Mouse (Mus musculus) embryo, embryonic 11 days (tissue): ENCODE measurements around the gene Sppl2a.
"Not testable (repeated sequence)": the region's sequence is repeated elsewhere in the genome, so short reads cannot be mapped to it uniquely, and the experiment has no call there.

Source experiments
- DNase-seq: peaks from one replicate; pipeline ENCODE4 v3.0.0-alpha.2; 2015

Gene Sppl2a

DNA sequence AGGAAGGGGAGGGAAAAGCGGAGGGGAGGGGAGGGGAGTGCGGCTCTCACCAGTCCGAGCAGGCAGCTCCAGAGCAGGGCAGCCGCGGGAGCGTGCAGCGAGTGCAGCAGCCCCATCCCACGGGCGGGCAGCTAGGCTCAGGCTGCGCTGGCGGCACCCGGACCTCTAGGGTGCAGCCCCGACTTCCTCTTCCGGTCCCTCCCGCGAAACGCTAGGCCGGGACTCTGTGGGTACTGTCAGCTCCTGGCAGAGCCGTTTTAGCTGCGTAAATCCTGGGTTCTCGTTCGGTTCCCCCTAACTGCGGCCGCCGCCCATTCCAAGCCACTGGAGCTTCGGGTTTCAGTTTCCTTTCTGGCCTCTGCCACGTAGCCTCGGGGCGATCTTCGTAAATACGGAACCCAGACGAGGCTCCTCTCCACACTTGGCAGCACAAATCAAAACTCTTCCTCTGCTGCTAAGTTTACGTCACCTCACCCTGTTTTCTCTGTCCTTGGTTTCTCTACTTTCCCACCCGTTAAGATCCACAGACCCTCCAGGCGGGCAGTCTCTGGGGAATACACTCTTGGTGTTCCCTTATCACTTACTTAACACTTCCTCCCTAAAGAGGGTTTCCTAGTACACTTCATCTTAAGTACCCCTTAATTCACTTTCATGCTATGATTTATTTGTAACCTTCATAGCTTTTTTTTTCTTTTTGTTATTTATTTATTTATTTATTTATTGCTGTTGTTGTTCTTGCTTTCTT, at the start of gene Sppl2a:
TSS of gene Sppl2a (minus strand) at position 339 of the 745 bp plus-strand sequence.
- peak; percentile 96 for DNase-seq

DNA sequence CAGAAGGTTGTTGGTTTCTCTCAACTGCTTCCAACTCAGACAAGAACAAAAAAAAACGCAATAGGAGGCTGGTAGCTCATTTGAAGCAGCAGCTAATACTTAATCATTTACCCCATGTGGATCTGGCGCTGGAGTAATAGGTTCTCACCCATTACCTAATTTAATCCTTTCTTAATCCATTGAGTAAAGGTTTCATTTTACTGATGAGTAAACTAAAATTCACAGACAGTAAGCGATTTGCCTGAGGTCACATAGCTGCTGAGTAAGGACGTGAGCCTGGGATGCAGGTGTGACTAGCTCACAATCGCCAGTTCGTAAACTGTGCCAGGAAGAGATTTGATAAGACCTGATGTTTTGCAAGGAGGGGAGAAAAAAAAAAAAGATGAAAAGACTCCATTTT, 44.4 kb upstream of the Sppl2a start:
- DNase-seq = no peak

DNA sequence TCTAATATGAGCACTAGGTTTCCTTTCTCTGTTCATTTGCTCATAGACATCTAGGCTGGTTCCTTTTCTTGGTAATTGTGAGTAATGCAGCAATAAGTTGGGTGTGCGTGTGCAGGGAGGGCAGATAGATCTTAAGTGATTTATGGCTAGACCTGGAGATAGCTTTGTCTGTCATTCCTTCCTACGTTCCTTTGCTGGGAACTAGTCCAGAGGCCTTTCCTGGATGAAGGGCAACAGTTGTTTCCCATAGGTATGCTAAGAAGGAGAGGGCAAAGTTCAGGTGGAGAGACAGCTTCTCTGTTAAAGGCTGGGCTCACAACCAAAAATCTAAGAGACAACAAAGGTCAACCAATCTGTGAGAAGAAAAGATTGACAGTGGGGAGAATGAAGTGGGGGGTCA, 28.7 kb upstream of the Sppl2a start:
- DNase-seq = no peak

DNA sequence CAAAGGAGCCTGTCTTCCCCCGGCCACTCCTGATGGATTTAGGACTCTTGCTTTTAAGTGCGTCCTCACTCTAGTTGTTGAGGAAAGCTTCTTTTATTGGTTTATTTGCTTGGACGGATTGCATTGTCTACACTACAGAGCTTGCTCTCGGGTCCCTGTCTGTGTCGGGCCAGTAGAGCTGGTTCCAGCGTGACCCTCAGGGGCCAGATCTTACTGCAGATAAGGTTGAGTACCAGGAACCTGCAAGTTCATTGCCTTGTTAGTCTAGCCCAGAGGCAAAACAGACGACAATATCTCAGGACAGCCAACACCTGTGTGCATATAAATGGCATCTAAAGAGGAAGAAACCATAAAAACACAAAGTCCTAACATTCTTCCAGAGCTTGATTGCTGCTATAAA, 22.6 kb upstream of the Sppl2a start:
- DNase-seq = no peak

DNA sequence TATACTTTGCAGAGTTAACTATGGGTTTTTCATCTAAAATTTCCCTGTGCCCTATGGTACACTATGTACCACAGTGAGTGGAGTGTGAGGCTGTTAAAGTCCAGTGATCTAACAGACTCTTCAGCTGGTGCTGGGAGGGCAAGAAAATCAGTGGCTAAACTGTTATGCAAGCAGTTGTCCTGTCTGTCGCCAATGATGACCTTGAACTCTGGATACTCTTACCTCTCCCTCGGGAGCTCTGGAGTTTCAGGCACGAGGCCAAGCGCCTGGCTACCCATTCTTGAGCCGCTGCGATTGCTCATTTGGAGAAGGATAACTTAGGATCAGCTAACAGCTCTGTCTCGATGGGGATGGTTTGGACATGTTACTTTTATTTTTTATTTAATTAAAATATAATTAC, 18.1 kb upstream of the Sppl2a start:
- DNase-seq = peak; percentile 20

DNA sequence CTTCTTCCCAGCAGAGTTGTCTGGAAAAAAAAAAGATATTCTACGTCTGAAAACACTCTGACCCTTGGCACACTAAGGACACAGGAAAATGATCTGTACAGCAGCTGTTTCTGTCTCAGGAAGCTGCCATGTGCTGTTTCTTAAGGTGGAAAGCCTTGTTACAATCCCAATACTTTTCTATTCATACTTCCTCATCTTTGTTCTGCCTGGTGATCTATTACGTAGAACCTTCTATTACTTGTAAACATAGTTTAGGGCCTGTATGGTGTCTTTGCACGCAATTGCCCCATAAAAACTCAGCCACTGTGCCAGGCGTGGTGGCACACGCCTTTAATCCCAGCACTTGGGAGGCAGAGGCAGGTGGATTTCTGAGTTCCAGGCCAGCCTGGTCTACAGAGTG, 17.4 kb upstream of the Sppl2a start:
- no peak for DNase-seq

DNA sequence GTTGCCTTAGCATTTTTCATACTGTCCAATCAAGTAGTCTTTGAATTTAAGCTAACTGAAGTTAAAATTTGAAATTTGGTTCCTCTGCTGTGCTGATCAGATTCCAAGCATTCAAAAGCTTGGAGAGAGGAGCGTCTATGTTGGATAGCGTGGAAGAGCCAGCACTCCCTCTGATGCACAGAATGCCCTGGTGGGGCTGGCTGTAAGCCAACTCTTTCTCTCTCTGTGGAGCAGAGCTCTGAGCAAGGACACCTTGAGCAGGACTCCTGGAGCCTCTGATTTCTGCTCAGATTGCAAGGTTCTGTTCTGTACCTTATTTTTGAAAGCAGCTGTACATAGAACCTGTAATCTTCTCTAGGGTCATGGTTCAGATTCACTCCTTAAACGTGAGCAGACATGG, 16.8 kb upstream of the Sppl2a start:
- no peak for DNase-seq

DNA sequence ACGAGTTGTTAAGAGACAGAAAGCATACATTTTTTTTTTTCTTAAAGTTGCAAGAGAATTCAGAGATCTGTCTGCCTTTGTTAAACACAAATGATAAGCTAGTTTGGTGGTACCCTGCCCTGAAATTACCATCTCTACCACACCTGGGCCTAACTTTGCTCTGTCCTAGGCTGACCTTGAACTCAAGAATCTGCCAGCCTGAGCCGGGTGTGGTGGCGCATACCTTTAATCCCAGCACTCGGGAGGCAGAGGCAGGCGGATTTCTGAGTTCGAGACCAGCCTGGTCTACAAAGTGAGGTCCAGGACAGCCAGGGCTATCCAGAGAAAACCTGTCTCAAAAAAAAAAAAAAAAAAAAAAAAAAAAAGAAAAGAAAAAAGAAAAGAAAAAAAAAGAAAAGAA, 16.3 kb upstream of the Sppl2a start:
- not testable (repeated sequence) for DNase-seq

DNA sequence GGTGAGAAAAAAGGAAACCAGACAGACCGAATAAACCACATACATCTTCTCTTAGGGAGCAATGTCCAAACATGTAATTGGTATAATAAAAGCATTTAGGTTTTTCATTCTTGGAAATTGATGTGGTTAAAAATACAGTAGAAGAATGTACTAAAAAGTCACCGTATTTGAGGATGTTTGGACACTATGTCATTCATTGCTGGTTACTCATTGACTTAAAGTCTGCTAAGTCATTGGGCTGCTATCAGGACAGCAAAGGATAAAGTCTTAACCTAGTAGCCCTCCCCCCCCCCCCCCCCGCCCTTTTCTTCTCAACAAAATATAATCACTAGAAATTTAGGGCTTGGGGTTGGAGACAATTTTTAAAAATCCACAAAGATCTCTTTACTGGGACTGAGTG, 15.2 kb upstream of the Sppl2a start:
- DNase-seq = no peak

DNA sequence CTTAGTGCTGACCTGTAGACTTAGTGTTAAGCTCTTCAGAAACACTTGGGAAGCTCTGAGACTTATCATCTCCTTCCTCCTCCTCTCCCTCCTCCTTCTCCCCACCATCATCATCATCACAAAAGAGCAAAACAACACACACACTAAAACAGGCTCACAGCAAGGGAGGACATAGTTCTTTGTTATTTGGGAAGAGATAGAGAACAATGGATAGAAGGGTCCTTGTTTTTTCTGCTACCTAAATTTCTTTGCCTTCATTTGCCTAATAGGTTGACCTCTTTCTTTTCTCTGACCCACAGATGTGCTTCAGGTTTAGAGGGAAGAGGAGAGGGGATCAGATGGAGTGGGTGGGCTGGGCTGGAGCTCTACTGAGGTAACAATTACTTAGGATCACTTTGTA, 14.6 kb upstream of the Sppl2a start:
- no peak for DNase-seq

DNA sequence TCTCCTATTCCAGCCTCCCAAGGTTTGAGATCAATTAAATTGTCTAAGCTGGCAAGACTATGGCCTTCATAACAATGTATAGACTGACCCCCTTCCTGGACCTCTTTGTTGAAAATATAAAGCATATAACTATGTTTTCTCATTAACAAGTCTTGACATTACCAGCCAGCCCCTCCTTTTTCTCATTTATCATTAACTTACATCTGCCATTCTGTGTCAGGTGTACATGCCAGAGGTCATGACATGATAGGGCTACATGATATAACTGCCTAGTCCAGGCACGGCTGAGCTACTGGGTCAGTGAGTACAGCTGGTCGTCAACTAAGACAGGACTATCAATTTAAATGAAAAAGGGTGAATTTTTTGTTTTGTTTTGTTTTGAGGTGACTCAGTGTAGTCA, 10.2 kb upstream of the Sppl2a start:
- DNase-seq = no peak

DNA sequence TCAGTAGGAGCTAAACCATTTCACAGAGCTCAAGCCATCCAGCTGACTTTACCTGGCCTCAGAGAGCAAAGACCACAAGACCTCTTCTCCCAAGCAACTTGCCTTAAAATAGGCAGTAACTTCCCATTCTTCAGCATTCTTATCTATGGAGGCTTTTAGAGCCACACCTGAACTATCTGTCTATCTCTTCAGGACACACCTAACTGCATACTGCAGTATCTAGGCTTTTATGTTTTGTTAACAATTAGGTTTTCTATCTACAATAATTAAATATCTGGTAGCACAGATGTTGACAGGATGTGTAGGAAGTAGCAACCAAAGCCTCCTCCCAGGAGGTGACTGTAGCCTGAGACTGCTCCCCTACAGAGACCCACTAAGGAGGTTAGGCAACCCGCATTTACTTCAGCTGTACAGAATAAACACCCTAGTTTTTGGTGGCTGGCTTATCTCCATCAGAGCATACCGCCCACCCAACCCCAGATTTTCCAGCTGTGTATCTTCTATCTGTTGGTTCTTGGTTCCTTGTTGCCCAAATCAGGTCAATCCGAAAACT, 7.4 kb upstream of the Sppl2a start:
- no peak for DNase-seq

DNA sequence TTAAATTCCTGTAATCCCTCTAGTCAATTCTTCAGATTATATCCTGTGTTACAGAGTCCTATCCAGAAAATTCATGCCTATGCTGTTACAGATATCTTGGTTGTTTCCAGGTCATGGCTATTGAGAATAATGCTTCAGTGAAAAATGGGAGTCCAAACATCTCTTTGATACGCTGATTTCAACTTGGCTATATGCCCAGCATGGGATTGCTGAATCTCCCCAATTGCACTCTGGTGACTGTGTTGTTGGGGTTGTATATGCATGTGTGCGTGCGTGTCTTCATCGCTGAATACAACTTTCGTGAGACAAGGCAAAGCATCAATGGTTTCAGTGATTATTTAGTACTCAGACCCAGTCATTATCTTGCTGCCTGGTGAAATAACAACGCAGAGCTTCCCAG, 5.0 kb upstream of the Sppl2a start:
- DNase-seq = no peak

DNA sequence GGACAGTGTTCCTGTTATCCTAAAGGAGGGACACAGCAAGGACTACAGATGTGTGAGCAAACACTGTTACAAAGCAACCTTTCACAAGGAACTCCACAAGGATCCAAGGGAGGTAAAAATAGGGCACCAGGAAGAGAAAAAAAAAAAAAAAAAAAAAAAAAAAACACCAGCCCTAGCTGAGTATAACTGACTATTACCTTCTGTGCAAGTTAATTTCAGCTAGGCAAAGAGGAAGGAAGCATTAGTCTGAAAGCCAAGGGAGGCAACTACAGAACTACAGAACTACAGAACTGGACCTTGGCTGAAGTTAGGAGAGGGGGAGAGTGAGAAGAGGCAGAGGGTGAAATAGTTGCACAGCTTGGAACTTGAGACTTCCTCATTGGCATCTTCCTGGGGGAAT, 886 bp upstream of the Sppl2a start:
- no peak for DNase-seq

DNA sequence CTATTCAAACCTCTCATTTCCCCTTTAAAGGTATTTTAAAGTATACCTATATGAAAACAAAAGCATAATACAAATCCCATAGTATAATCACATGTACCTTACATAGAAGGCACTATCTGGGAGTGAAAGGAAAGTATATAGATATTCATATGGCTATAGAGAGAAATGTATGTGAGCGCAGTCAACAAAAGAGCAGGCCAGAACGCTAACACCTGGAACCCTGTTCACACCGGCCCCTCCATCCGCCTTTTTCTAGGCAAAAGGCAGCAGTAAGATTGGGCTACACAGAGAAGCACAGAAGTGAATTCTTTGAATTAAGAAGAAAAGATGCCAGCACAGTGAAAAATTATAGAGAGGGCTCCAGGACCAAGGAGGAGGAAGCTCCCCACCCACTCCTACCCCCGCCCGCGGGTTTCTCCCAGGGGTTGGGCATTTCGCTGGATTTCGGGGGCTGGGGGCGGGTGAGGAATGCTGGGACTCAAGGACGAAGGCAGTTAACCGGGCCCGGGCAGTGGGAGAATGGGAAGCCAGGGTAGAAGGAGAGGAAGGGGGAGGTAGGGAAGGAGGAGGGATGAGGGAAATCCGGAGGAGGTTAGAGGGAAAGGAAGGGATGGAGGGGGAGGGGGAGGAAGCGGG, 656 bp downstream of the Sppl2a start:
- DNase-seq = no peak

DNA sequence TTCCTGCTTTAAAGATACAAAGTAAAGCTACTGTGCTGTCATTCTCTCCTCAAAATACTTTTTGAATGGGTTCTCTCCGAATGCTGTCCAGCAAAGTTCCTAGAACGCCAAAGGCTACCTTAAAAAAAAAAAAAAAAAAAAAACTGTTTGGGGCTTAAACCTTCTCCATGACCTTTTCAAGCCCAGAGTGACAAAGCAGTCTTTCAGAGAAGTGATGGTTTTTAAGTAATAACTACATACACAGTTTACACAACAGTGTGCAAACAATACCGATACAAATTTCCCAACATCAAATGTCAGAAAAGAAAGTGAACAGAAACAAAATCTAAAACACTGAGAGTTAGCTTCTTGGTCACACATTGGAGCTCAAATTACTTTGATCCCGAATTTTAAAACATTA, 1.3 kb downstream of the Sppl2a start:
- no peak for DNase-seq

DNA sequence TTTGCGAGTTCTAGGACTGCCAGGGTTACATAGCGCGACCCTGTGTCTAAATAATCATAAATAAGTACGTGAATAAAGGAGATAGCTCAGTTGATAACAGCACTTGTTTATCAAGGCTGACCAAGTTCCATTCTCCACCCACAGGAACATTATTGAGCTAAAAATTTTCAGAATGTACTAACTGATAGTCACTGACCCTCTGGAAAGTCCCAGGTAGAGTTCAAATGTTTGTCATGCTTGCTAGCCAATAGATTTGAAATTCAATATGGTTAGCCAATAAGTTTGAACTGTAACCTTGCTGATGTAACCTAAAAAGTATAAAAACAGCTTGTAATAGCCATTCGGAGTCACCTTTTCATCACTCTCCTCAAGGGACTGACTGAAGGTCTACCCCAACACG, 4.4 kb downstream of the Sppl2a start:
- no peak for DNase-seq

DNA sequence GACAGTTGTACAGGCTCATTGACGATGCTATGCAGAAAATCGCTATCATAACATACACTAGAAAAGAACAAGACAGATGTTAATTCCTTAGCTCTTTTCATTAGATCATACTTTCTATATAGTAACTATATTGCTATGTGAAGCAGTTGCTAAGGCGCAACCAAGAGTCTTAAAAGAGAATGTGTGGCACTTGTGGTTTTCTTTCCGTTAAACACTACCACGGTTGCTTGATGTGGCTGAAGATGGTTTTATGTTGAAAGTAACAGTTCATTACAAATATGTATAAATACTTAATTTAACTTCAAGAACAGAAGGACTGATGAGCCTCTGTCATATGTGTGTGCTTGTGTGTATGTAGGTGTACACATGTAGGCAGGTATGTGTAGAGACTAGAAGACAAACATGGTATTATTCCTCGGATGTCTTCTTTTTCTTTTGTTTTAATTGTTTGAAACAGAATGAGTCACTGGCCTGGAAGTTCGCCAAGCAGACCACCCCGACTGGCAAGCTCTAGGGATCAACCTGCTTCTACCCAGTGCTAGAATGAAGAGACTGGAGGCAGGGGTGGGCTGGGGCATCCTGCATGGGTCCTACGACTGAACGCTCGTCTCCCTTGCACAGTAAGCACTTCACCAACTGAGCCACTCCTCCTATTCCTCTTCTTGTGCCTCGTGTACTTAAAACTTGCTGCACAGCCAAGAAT, 12.5 kb downstream of the Sppl2a start:
- DNase-seq = no peak

DNA sequence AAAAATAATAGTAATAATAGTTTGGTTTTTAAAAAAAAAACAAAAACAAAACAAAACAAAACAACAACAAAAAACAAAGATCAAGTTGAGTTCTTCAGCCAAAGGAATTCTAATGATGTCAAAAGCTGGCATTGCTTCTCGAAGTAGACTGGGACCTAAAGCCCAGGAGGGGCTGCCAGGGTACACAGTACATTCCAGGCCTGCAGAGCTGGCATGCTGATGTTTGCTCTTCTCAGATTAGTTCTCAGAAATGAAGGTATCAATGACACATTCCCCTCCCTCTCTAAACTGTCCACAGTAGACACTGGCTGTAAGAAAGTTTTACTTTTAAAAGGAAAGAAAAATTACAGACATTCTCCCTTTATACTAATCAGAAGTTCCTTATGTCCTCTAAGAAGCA, 16.8 kb downstream of the Sppl2a start:
- no peak for DNase-seq

DNA sequence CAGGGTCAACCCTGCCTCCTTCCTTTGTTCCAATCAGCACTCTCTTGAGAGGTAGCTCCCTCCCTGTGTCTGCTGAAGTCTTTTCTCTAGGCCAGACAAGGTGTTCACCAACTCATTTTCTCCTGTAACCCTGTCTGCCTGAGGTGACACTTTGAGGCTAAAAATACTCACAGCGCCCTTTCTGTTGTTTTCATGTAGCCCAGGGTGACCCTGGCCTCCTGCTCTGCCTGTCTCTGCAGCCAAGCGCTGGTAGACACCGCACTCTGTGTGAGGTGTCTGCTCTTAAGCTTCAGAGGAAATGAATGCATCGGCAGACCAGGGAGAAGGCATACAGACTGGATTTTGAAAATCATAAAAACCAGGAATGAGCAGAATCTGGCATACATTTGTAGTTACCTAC, 18.9 kb downstream of the Sppl2a start:
- no peak for DNase-seq

DNA sequence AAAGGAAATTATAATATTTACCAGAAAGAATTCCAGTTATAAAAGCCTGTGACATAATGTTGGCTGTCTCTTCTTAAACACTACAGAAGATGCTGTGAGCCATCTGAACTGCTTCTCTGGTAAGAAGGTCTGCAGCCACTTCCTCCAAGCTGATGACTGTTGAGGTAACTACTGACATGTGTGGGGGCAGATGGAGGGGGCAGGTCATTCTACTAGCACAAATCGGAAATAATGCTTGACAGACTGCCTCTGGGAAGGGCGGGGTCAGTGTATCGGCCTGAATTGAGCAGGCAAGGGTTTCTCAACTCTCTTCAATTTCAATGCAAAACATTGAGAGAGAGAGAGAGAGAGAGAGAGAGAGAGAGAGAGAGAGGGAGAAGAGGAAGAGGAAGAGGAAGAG, 28.9 kb downstream of the Sppl2a start:
- no peak for DNase-seq

DNA sequence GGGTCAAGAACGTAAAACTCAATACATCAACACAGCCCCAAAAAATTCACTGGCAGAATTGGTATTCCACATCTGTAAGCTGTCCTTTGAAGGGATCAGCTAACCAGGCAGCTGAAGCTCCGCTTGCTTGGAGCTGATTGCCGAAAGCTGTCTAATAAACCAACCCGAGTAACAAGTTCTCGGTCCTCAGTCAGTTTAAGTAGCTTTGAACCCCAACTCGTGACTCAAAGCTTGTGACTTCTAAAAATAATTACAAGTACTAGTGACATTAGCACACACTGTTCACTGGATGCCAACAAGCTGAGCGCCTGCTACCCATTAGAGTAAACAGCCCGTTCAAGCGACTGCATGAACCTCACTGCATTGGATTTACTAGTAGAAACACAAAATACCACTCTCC, 35.5 kb downstream of the Sppl2a start:
- DNase-seq = no peak

DNA sequence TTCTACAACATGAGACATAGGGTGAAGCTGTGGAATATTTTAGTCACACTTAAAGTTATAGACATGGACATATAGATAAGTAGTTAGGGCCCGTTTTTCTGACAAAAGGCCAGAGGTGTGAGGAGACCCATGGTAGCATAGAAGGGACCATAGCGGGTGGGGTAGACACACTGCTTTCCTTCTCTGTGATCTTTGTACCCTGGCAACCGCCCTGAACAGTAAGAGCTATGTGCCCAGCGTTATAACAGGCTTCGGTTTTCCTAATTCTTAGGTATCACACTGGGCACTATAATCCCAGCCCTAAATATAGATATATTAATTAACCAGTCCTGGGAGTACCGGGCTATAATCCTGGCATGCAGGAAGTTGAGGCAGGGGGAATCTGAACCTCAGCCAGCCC, 36.1 kb downstream of the Sppl2a start:
- no peak for DNase-seq

DNA sequence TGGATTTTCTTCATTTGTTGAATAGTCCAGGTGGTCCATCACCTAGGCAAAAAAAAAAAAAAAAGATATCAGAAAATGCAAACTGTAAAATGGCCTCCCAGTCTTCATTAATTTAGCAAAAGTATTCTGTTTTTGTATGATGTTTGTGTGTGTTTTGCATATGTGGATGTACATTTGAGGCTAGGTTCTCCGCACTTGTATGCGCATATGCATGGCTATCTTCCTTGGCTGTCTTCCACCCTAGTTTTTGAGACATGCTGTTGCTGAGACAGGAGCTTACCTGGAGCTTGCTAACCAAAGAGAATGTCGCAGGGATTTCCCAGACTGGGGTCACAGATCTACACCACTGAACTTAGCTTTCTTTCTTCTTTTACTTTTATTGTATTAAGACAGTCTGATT, 38.8 kb downstream of the Sppl2a start:
- DNase-seq = no peak
